ENCODE assay signal across 8 mouse cellular contexts in the genomic region with DNA sequence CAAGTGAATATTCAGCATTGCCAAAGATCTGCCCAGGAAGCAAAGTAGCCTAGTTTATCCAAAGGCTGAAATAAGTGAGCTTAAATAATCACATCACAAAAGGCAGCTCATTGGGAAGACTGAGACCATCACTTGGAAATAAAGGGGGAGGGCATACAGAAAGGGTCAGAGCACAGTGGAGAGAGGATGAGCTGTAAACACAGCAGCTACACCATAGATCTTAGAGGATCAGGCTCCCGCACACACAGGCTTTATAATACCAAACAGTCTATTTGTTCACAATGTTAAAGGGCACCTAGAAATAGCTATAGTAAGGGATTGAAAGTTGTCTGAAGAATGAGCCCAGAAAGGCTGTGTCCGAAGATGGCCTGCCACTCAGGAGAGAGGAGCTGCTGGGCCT. TPM values are rescaled to one million over a fixed set of nuclear protein-coding genes. Genes with fewer than 3 reads are reported as not detected.
DNase-seq lines count a peak whose midpoint lies in the region; ATAC-seq and TF ChIP-seq lines count a peak whose summit lies in the region.

No protein-coding gene starts in this region.

- no peaks in the 10 kb centered on the region for H3K36me3 ChIP-seq in heart, embryonic 13.5 days
- H3K36me3 ChIP-seq in G1E (replicated peaks): no peaks in the 10 kb centered on the region
- H3K36me3 ChIP-seq in forebrain, embryonic 15.5 days: 0 out of 2 replicates have a peak, but pooled peaks cover 3% of the 10 kb centered on the region
- no peaks in the 10 kb centered on the region for H3K36me3 ChIP-seq in liver, postnatal 0 days (replicated peaks; ENCODE audit: insufficient read depth, low read length)

- no peak for TF ChIP-seq CTCF in G1E (IDR thresholded peaks at IDR 0.05; ENCODE audit: low read depth, low read length)
- no peak for TF ChIP-seq CTCF in liver, postnatal 0 days (IDR thresholded peaks at IDR 0.05; ENCODE audit: low read depth)

- H3K27me3 ChIP-seq in heart, embryonic 13.5 days (replicated peaks): no peaks in the 10 kb centered on the region
- H3K27me3 ChIP-seq in G1E (ENCODE audit: insufficient read depth, low read length): no peaks in the 10 kb centered on the region
- no peaks in the 10 kb centered on the region for H3K27me3 ChIP-seq in forebrain, embryonic 15.5 days
- no peaks in the 10 kb centered on the region for H3K27me3 ChIP-seq in liver, postnatal 0 days (ENCODE audit: insufficient read depth, low read length)

- ATAC-seq in heart, embryonic 13.5 days (ENCODE audit: extremely low read depth, insufficient number of reproducible peaks, low FRiP score, low TSS enrichment): no peak
- ATAC-seq in G1E (ENCODE audit: extremely low read depth, insufficient number of reproducible peaks, low FRiP score, poor library complexity, severe bottlenecking): no peak
- no peak for ATAC-seq in forebrain, embryonic 15.5 days (replicated peaks)
- peak; percentile 50 for ATAC-seq in liver, postnatal 0 days

- DNase-seq in heart, postnatal 10 days: no peak
- no peak for DNase-seq in G1E (ENCODE audit: low spot score)
- DNase-seq in liver, postnatal 0 days: no peak
- DNase-seq in retina, embryonic 14.5 days (ENCODE audit: low spot score): no peak
- no peak for DNase-seq in left cerebral cortex, postnatal 4 days
- no peak for DNase-seq in cerebellum, adult 11 months

- peak overlapping the region; percentile 59 for H3K4me3 ChIP-seq in heart, embryonic 13.5 days
- H3K4me3 ChIP-seq in G1E (ENCODE audit: low read depth, low read length): peak overlapping the region; percentile 73
- H3K4me3 ChIP-seq in forebrain, embryonic 15.5 days: peak overlapping the region; percentile 44
- H3K4me3 ChIP-seq in liver, postnatal 0 days (ENCODE audit: low read depth, low read length): peak overlapping the region; percentile 45

- H3K4me2 ChIP-seq in heart, embryonic 13.5 days: peak overlapping the region; percentile 83
- peak overlapping the region; percentile 79 for H3K4me2 ChIP-seq in forebrain, embryonic 15.5 days (replicated peaks)
- H3K4me2 ChIP-seq in liver, postnatal 0 days (ENCODE audit: low read depth, low read length): peak overlapping the region; percentile 80

- H3K9me3 ChIP-seq in heart, embryonic 13.5 days: no peaks in the 10 kb centered on the region
- H3K9me3 ChIP-seq in G1E (replicated peaks): no peaks in the 10 kb centered on the region
- no peaks in the 10 kb centered on the region for H3K9me3 ChIP-seq in forebrain, embryonic 15.5 days
- H3K9me3 ChIP-seq in liver, postnatal 0 days (ENCODE audit: low read length): no peaks in the 10 kb centered on the region

- intact Hi-C loops in heart, postnatal 10 days (cut with DNase I): no loop called here
- intact Hi-C loops in left cerebral cortex, postnatal 4 days (cut with DNase I): no loop called here

- WGBS in heart, embryonic 13.5 days: 15% methylated on average over 2 of the region's 2 CpGs
- WGBS in forebrain, embryonic 15.5 days: 5% methylated on average over 2 of the region's 2 CpGs
- 36% methylated on average over 2 of the region's 2 CpGs for WGBS in liver, postnatal 0 days (ENCODE audit: insufficient replicate concordance)

- peak overlapping the region; percentile 90 for H3K9ac ChIP-seq in heart, embryonic 13.5 days
- peak overlapping the region; percentile 65 for H3K9ac ChIP-seq in forebrain, embryonic 15.5 days (replicated peaks)
- peak overlapping the region; percentile 72 for H3K9ac ChIP-seq in liver, postnatal 0 days (replicated peaks)

- H3K4me1 ChIP-seq in heart, embryonic 13.5 days: peaks cover 11% of the 10 kb centered on the region
- peaks cover 10% of the 10 kb centered on the region for H3K4me1 ChIP-seq in G1E (ENCODE audit: insufficient read depth, low read depth, low read length)
- H3K4me1 ChIP-seq in forebrain, embryonic 15.5 days: peaks cover 4% of the 10 kb centered on the region; the same call in 1 of the 2 replicates
- H3K4me1 ChIP-seq in liver, postnatal 0 days (ENCODE audit: insufficient read depth): peaks cover 6% of the 10 kb centered on the region

- peak overlapping the region; percentile 56 for H3K27ac ChIP-seq in heart, embryonic 13.5 days (replicated peaks)
- H3K27ac ChIP-seq in forebrain, embryonic 15.5 days (replicated peaks): no peak overlapping the region
- peak overlapping the region; percentile 60 for H3K27ac ChIP-seq in liver, postnatal 0 days (ENCODE audit: low read depth)

- no peak for TF ChIP-seq EP300 in liver, postnatal 0 days (IDR thresholded peaks at IDR 0.05; ENCODE audit: low read depth)

RNA-seq across cellular contexts. Expression of a gene that starts 21.8 kb away (rescaled TPM):
- 0.05 and 0.13 TPM in 2 replicates for polyA plus RNA-seq in heart, embryonic 13.5 days (2015; fragmentation: Nextera tagmentation; extraction: Ambion mirVana)
- under 1 TPM; 0.05 to 0.14 TPM for total RNA-seq in heart, postnatal 10 days (2021)
- total RNA-seq in G1E (2014; fragmentation: Nextera tagmentation) (0.45 TPM in 1 of 2 replicates, not detected in the other), G1E (2017) (0.05 and 0.06 TPM in 2 replicates)
- not detected in 2 replicates for polyA plus RNA-seq in G1E (2012)
- polyA plus RNA-seq in forebrain, embryonic 15.5 days (2015; fragmentation: Nextera tagmentation; extraction: Ambion mirVana): 0.48 and 0.55 TPM in 2 replicates
- polyA plus RNA-seq in liver, postnatal 0 days (2015; fragmentation: Nextera tagmentation; extraction: Ambion mirVana): 0.04 TPM in 1 of 2 replicates, not detected in the other
- under 1 TPM; 0.54 to 0.82 TPM for total RNA-seq in left cerebral cortex, postnatal 4 days (2021)

RNA-seq across cellular contexts. Expression of a gene that starts 23.7 kb away (rescaled TPM):
- 1.3 and 1.6 TPM in 2 replicates for polyA plus RNA-seq in heart, embryonic 13.5 days (2015; fragmentation: Nextera tagmentation; extraction: Ambion mirVana)
- under 1 TPM; 0.34 to 0.40 TPM for total RNA-seq in heart, postnatal 10 days (2021)
- total RNA-seq in G1E (2014; fragmentation: Nextera tagmentation) (28.4 and 31.1 TPM in 2 replicates), G1E (2017) (13.9 and 14.8 TPM in 2 replicates)
- 5.4 and 8.7 TPM in 2 replicates for polyA plus RNA-seq in G1E (2012)
- polyA plus RNA-seq in forebrain, embryonic 15.5 days (2015; fragmentation: Nextera tagmentation; extraction: Ambion mirVana): 0.66 and 0.92 TPM in 2 replicates
- polyA plus RNA-seq in liver, postnatal 0 days (2015; fragmentation: Nextera tagmentation; extraction: Ambion mirVana): 4.2 and 5.8 TPM in 2 replicates
- total RNA-seq in left cerebral cortex, postnatal 4 days (2021): 1 to 10 TPM; 2.4 to 2.5 TPM

RNA-seq across cellular contexts. Expression of a gene that starts 46.8 kb away (rescaled TPM):
- 14.1 and 14.7 TPM in 2 replicates for polyA plus RNA-seq in heart, embryonic 13.5 days (2015; fragmentation: Nextera tagmentation; extraction: Ambion mirVana)
- 10 to 100 TPM; 14.5 to 15.1 TPM for total RNA-seq in heart, postnatal 10 days (2021)
- total RNA-seq in G1E (2014; fragmentation: Nextera tagmentation): 14.3 and 15.2 TPM in 2 replicates
- total RNA-seq in G1E (2017): 18.2 and 20.2 TPM in 2 replicates
- 5.5 and 7.3 TPM in 2 replicates for polyA plus RNA-seq in G1E (2012)
- polyA plus RNA-seq in forebrain, embryonic 15.5 days (2015; fragmentation: Nextera tagmentation; extraction: Ambion mirVana): 62.4 and 62.7 TPM in 2 replicates
- 4.8 and 5.6 TPM in 2 replicates for polyA plus RNA-seq in liver, postnatal 0 days (2015; fragmentation: Nextera tagmentation; extraction: Ambion mirVana)
- 100 to 1,000 TPM in 1 of 2 experiments, 10 to 100 TPM in 1; 95.6 to 101 TPM for total RNA-seq in left cerebral cortex, postnatal 4 days (2021)
